Mouse (Mus musculus): ENCODE measurements around the gene Fry. TPM values are rescaled to one million over a fixed set of nuclear protein-coding genes. Genes with fewer than 3 reads are reported as not detected.

The Fry gene
- total and polyA plus RNA-seq, 3 experiments: 1.9 to 2.3 TPM; not detected in 1

GRCm38 (mm10) chr5:150177757-150178156, 59.3 kb downstream of the Fry start (continued):
- no peak for TF ChIP-seq USF1 (IDR thresholded peaks at IDR 0.05; ENCODE audit: low read depth, low read length)
- TF ChIP-seq TBP (IDR thresholded peaks at IDR 0.05; ENCODE audit: low read depth, low read length): no peak

- Histone ChIP-seq H3K4me1 (ENCODE audit: control insufficient read depth in 1 of 2, insufficient read depth in 2 of 2, low read length in 2 of 2) (peaks cover 8 to 16% of the 10 kb centered on the region in 2 experiments), H3K9ac (ENCODE audit: control insufficient read depth, low read depth, low read length, poor library complexity, severe bottlenecking) (no peak overlapping the region), H3K27ac (ENCODE audit: control insufficient read depth, low read depth, low read length) (no peak overlapping the region; the same call in 1 of the 2 replicates)
Measured at GRCm38 (mm10) chr5:150178194-150178801, 59.9 kb downstream of the Fry start.

GRCm38 (mm10) chr5:150180985-150181607, 62.7 kb downstream of the Fry start:
- no peaks in the 10 kb centered on the region for H3K27me3 ChIP-seq (ENCODE audit: control insufficient read depth in 1 of 2, insufficient read depth in 2 of 2, low read length in 2 of 2)
- no peak overlapping the region for H3K27ac ChIP-seq (ENCODE audit: control insufficient read depth, low read depth, low read length)
- no peak overlapping the region for H3K4me3 ChIP-seq (ENCODE audit: control insufficient read depth in 1 of 2, insufficient read depth in 1 of 2, low read depth in 2 of 2, low read length in 2 of 2)
- TF ChIP-seq EP300 (IDR thresholded peaks at IDR 0.05; ENCODE audit: low read depth in 1 of 2, low read length in 2 of 2) (peak in 1 of 2 experiments; percentile 14; a peak in 1 of 4 replicates), UBTF (IDR thresholded peaks at IDR 0.05; ENCODE audit: borderline replicate concordance, insufficient read depth, low read depth, low read length) (no peak)
- no peak overlapping the region for H3K9ac ChIP-seq (ENCODE audit: control insufficient read depth, low read depth, low read length, poor library complexity, severe bottlenecking)
- H3K79me2 ChIP-seq (ENCODE audit: control insufficient read depth, insufficient read depth, low read length, poor library complexity): no peaks in the 10 kb centered on the region
- H3K9me3 ChIP-seq (replicated peaks; ENCODE audit: insufficient read depth, low read length): no peaks in the 10 kb centered on the region
- peaks cover 8 to 18% of the 10 kb centered on the region in 2 experiments for H3K4me1 ChIP-seq (ENCODE audit: control insufficient read depth in 1 of 2, insufficient read depth in 2 of 2, low read length in 2 of 2)
- H3K36me3 ChIP-seq (ENCODE audit: control insufficient read depth in 1 of 2, insufficient read depth in 2 of 2, low read length in 2 of 2): peaks cover 0 to 6% of the 10 kb centered on the region in 2 experiments; a peak in 2 of 4 replicates
- no peak for DNase-seq (ENCODE audit: low read depth, low spot score)

More at GRCm38 (mm10) chr5:150178194-150178801, 59.9 kb downstream of the Fry start:
- Histone ChIP-seq H3K9me3 (replicated peaks; ENCODE audit: insufficient read depth, low read length) (no peaks in the 10 kb centered on the region), H3K4me3 (ENCODE audit: control insufficient read depth in 1 of 2, insufficient read depth in 1 of 2, low read depth in 2 of 2, low read length in 2 of 2) (peak overlapping the region in 1 of 2 experiments; percentile 22; a peak in 1 of 4 replicates), H3K27me3 (ENCODE audit: control insufficient read depth in 1 of 2, insufficient read depth in 2 of 2, low read length in 2 of 2) (no peaks in the 10 kb centered on the region), H3K36me3 (ENCODE audit: control insufficient read depth in 1 of 2, insufficient read depth in 2 of 2, low read length in 2 of 2) (peaks cover 0 to 6% of the 10 kb centered on the region in 2 experiments; a peak in 2 of 4 replicates), H3K79me2 (ENCODE audit: control insufficient read depth, insufficient read depth, low read length, poor library complexity) (no peaks in the 10 kb centered on the region)
- DNase-seq (ENCODE audit: low read depth, low spot score): peak; percentile 58
- TF ChIP-seq MAX (IDR thresholded peaks at IDR 0.05; ENCODE audit: low read length) (no peak), EP300 (IDR thresholded peaks at IDR 0.05; ENCODE audit: low read depth in 1 of 2, low read length in 2 of 2) (peak; percentile 58 to 65), GABPA (IDR thresholded peaks at IDR 0.05; ENCODE audit: low read depth, low read length) (no peak), UBTF (IDR thresholded peaks at IDR 0.05; ENCODE audit: borderline replicate concordance, insufficient read depth, low read depth, low read length) (no peak), ZNF384 (IDR thresholded peaks at IDR 0.05; ENCODE audit: low read depth, low read length) (0 out of 2 replicates have a peak, but pooled peaks have one; percentile 5), POLR2AphosphoS2 (IDR thresholded peaks at IDR 0.05; ENCODE audit: low read length) (no peak), MXI1 (IDR thresholded peaks at IDR 0.05; ENCODE audit: low read depth, low read length) (no peak), USF2 (IDR thresholded peaks at IDR 0.05; ENCODE audit: borderline replicate concordance in 1 of 2, insufficient read depth in 1 of 2, low read depth in 1 of 2, low read length in 2 of 2) (0 out of 4 replicates have a peak, but pooled peaks of 1 of the 2 experiments have one; percentile 17), E2F4 (IDR thresholded peaks at IDR 0.05; ENCODE audit: borderline replicate concordance, low read depth, low read length) (no peak), ELF1 (IDR thresholded peaks at IDR 0.05; ENCODE audit: low read depth, low read length) (peak; percentile 67; the same call in 1 of the 2 replicates), GATA1 (IDR thresholded peaks at IDR 0.05; ENCODE audit: low read depth, low read length) (0 out of 2 replicates have a peak, but pooled peaks have one; percentile 39), MAZ (IDR thresholded peaks at IDR 0.05; ENCODE audit: low read depth, low read length) (no peak), SIN3A (IDR thresholded peaks at IDR 0.05; ENCODE audit: low read length) (0 out of 2 replicates have a peak, but pooled peaks have one; percentile 33), TAL1 (IDR thresholded peaks at IDR 0.05; ENCODE audit: low read length) (0 out of 2 replicates have a peak, but pooled peaks have one; percentile 12), TCF12 (IDR thresholded peaks at IDR 0.05; ENCODE audit: low read depth, low read length) (peak; percentile 28; the same call in 1 of the 2 replicates)
